Mouse (Mus musculus): ENCODE data around the gene Adcy7.
A peak's percentile ranks its signal among the peaks of the same experiment; 100 is the strongest.

Gene Adcy7

DNA sequence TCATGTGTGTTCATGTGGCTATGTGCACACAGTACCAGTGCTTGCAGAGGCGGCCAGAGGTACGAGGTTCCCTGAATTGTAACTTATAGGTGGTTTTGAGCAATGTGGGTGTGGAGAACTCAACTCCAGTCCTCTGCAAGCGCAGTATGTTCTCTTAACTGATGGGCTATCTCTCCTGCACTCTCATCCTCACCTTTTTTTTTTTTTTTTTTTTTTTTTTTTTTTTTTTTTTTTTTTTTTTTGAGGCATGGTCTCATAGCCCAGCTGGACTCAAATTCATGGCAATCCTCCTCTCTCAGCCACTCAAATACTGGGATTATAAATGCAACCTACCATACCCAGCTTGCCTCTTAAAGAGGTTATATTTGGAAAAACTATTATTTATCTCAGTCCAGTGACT lies 58.6 kb downstream of the Adcy7 start:
- DNase-seq (ENCODE audit: low spot score in 2 of 2) = no peak

DNA sequence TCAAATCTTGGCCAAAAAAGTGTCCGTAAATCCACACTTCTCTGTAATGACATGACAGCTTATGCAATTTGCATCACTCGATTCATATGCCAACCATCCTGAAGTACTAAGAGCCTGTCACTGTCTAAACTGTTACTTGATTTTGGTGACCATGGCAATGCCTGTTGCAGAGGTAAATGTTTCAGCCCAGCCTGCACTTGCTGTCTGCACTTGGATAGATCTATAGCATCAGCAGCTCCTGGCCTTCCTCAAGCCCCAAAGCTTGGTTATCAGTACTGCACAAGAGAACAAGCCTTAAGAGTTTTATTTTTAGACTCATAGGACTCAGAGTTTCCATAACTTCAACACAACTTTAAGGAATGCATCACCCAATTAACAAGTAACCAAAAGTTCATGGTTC lies 62.2 kb downstream of the Adcy7 start:
- no peak for DNase-seq (ENCODE audit: low spot score in 2 of 2)

DNA sequence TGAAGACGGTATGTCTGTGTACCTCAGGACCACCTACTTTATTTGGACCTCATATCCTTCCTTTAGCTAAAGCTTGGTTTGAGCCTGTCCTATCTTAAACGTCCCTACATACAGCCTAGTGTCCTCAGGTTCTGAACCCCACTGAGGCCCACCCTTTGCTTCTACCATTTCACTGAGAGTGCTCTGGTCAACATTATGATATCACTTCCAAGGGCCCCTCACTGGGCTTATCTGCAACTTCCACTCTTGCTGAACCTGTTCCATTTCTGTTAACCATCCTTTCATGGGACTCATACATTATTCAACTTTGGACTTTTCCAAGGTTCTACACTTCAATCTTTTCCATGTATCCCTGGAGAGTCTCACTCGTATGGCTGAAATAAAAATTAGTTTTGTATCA lies 62.8 kb downstream of the Adcy7 start:
- no peak for DNase-seq (ENCODE audit: low spot score in 2 of 2)

DNA sequence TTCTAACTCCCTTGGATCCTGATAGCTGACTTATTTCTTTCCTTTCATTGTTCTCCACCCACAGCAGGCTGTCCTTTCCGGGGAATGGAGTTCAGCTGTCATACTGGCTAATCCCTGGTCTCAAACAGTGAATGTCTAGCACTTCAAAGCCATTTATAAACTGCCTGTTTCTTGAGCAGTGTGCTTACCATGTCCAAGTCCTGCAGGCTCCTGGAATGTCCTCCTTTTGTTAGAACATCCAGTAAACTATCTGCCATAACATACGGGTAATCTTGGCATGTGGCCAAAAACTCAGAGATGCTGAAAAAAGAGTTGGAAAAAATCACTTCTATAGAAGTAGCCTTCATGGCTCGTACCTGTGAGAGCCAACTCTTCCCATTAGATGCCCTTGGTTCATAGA lies 67.0 kb downstream of the Adcy7 start:
- no peak for DNase-seq (ENCODE audit: low spot score in 2 of 2)

DNA sequence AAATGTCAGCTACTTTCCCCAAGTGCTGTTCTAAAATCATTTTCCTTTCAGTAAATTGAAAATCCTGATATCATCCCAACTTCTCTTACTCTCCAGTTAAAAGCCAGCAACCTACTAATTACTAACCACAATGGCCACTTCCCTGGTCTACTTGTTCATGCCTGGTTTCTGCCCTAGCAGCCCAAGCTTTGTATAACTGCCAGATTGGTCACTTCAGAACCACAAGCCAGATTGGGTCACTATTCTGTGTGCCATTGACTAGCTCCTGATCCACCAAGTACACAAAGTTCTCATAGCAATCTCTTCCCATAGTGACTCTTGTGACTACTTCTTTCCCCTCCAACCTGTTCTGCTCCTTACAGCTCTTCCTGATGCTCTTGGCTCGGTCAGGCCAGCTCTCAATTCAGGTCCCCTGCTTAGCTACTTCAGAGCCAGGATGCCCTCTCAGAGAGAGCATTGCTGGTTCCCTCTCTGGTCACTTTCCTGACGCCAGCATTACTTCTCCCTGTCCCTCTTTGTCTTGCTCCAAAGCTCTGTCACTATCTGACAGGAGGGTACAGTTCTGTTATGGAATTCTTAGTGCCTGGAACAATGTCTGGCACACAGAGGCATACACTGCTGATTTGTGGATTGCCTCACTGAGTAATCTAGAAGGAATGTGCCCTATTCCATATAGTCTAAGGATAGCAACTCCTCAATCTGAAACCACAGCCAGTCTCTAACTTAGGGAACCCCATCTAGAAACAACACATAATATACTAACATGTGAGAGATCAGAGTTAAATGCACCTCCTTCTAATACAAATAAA lies 67.9 kb downstream of the Adcy7 start:
- no peak for DNase-seq (ENCODE audit: low spot score in 2 of 2)

DNA sequence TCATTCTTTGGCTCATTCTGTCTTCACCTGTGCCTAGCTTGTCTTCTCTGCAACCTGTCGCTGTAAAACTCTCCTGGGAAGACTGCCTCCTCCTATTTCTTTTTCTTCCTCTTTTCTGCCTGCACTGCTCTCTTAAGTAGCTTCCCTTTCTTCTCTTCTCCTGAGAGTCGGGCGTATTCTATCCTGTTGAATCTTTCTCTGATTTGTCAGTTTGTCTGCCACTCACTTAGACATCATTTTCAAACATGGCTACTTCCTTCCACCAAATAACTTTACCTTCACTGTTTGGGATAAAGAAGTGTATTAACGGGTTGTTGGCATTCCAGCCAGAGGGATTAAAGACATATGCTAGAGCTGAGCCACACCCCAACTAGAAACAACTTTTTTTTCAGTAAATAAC lies 69.8 kb downstream of the Adcy7 start:
- DNase-seq (ENCODE audit: low spot score in 2 of 2) = no peak

DNA sequence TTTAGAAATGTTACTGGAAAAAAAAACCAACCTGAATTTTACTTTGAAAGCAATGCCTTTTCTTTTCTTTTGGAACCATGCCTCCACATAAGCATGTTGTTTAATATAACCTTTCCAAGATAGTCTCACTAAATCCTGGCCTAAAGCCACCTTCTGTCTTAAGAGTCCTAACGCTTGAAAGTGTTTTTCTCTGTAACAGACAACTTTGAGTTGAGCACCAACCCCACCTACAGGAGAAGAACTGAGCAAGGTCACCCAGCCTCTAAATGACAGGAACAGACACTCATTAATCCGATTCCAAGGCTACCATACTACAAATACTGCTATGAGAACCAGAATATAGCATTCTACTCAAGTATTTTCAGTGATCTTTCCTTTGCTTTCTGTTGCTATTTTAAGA lies 76.8 kb downstream of the Adcy7 start:
- DNase-seq (ENCODE audit: low spot score in 2 of 2) = no peak

DNA sequence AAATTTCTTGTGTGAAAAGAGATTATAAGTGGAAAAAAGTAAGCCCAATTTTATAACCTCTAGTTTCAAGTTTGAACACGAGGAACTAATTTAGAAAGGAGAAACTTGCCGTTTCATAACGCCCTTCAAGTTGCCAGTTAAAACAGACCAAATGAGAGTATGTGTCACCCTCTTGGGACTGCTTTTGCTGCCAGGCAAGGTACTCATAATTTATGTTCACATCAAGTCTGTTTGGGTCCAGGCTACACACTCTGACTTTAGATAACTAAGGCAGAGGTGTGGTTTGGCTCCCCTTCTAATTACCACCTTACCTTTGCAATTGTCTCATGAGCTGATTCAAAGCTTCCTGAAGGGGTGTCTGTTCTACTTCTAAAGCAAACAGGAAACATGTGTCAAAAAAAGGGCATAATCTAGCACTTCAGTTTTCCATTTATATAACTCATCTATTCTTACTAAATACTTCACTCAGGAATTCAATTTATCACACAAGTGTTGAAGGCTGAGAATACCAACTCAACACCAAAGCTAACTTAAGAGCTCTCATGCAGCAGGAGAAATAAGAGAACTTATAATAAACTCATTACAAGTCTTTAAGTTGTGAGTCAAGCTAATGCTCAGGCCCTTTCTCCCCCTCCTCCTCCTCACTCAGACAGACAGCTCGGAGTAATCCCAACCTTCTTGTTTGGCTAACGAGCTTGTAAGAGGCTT lies 85.2 kb downstream of the Adcy7 start:
- no peak for DNase-seq (ENCODE audit: low spot score in 2 of 2)

DNA sequence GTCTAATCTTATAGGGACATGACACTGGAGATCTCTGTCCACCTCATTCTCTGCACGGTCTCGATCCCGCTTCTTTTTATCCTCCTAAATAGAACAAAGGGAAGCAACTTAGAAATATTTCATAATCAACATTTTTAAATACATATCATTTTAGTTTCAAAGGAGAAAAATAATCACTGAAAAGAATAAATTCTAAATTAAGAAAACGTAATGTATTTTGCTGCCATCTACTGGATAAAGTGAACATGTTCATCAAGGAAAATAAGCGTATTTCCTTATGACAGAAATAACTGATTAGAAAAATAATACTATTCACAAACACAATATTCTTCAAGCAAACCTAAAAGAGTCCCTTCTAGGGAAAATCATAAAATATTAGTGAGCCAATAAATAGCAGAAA lies 85.7 kb downstream of the Adcy7 start:
- DNase-seq (ENCODE audit: low spot score in 2 of 2) = no peak

DNA sequence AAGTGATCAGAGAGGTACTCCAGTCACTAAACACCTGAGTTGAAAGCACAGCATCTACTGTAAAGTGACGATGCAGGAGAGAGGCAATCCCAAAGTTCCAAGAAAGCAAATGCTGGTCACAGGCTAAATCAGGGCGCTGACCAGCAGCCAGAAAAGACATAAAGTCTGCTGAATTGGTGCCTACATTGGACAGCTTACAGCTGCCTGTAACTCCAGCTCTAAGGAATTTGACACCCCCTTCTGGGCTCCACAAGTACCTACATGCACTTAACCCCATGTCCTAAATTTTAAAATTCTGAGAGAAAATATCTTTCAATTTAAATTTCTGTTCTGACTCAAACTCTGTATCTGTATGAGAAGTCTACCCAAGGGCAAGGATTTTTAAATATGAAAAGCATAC lies 87.8 kb downstream of the Adcy7 start:
- DNase-seq (ENCODE audit: low spot score in 2 of 2) = no peak

DNA sequence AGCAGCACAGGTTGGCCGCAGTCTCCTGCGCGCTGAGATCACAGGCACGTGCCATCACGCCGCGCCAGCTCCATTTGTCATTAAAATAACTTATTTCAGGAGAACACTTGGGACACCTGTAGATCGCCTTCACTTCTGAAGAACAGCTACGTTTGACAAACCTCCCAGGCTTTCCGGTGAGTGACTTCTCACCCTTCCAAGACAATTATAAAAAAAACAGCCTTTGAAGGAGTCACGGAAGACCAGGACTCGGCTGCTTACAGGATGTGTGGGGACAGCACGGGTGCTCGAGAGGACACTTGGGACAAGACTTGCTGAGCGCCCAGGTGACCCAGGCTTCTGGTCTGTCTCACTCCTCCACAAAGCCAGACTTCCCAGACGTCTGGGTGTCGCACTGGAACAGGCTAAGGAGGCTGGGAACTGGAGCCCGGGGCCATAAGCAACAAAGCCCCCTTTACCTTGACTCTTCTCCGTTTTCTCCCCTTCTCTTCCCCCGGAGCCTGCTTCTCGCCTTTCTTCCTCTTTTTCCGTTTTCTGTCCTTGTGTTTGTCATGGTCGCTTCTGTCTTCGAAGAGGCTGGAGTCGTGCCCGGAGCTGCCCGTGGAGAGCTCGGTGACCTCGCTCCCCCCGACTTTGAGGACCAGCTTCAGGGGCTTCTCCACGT lies 89.0 kb downstream of the Adcy7 start:
- no peak for DNase-seq (ENCODE audit: low spot score in 2 of 2)

DNA sequence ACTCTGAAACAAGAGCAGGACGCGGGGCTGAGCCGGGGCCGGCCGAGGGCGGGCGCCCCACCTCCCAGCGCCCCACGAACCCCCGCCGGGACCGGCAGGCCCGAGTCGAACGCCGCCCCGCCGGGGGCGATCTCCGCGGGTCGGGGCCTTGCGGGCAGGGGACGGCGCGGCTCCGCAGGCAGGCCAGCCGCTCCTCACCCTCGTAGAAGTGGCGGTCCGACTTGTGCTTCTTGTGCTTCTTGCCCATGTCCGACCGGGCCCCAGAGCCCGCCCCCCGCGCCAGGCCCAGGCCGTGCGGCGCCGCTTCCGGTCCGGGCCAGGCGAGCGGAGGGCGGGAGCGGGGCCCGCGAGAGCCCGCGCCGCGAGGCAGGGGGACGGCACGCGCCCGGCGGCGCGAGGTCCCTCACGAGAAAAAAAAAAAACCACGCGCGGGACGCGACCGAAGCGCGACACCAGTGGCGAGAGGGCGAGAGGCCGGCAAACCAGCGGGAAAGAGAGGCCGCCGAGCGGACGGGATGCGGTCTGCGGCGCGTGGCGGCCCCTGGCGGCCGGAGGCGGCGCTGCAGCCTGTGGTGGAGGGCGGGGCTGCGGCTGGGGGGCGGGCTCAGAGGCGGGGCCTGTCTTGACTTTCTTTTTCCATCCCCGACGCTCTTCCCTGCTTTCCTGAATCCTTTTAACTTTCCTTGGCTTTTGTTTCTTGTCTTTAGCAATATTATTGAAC lies 89.7 kb downstream of the Adcy7 start, which contains the start of gene Brd7:
Brd7 (minus strand) TSS at position 487 of the 721 bp plus-strand sequence.
- DNase-seq (ENCODE audit: low spot score in 2 of 2) = peak; percentile 85 to 87

DNA sequence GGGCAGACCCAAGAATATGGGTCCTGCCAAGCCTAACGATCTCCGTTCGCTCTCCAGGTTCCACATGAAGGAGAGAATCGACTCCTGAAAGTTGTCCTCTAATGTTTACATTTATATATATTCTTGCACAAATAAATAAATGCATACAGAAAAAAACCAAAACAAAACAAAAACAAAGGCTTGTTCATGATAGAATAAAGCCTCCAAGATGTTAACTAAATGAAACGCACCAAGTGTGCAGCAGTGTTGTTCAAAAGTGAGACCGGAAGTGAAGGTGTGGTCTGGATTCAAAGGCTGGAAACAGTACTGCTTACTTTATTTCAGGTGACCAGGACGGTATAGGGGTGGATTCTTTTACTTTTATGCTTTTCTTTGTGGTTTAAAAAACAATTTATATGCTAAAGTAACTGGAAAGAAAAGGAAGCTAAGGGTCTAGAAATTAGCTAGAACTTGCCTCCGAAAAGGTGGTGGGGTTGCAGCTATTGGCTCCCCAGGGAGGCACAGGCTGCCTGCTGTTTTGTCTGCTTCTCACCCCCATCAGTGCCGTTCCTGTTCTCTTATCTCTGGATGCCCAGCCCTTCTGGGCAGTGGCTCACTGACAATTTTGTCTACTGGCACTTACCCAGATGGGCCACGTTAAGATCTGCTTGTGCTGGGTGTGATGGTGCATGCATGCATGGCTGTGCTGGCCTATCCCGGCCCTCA lies 90.4 kb downstream of the Adcy7 start:
- peak in 1 of 2 experiments; percentile 24 for DNase-seq (ENCODE audit: low spot score in 2 of 2)

DNA sequence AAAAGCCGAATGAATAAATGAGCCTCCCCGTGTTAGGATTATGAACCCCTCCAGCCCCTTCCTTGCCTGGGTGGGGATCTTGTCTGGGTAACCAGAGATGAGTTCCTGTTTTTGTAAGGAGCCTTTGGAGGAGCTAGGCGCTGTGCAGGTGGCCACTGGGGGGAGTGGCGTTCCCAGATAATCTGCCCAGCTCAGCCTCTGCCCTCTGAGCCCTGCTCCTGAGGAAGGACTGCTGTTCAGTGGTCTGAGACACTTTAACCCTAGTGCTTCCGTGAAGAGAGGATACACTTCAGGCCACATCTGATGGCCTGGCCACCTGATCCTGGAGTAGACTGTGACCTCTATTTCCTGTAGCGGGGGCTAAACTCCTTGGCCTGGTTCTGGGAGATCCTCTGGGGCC lies 97.0 kb downstream of the Adcy7 start:
- no peak for DNase-seq (ENCODE audit: low spot score in 2 of 2)

DNA sequence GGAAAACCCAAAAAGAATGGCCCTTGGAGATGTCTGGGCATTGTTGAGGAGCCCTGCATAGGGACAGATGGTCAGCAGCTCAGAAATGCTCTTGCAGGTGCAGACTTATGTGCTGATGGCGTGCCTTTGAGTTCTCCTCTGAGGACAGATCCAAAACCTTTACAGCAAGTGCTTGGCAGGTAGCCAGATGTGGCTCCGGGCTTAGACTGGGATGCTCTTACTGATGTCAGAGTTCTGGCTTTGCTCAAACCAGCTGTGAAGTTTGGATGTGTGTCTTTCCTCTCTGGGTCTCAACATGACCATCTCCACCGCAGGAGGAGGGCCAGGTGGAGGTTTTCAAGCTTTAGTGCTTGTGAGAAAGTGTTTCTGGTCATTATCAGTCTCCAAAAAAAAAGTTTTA lies 97.6 kb downstream of the Adcy7 start:
- DNase-seq (ENCODE audit: low spot score in 2 of 2) = no peak

DNA sequence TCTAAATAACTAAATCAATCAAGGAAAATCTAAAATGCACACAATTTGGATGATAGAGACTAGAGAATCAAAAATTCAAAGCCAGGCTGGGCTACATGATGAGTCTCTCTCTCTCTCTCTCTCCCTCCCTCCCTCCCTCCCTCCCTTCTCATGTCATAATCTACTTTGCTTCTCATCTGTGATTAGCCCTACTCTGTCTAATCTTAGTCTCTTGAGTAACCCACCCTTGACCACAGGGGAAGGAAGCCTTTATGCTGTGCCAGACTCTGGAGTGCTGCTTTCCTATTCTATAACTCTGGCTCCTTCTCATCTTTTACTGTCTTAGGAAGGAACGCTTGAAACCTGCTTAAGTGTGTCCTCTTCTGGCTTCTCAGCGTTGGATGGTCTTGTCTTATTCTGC lies 99.3 kb downstream of the Adcy7 start:
- DNase-seq (ENCODE audit: low spot score in 2 of 2) = no peak

DNA sequence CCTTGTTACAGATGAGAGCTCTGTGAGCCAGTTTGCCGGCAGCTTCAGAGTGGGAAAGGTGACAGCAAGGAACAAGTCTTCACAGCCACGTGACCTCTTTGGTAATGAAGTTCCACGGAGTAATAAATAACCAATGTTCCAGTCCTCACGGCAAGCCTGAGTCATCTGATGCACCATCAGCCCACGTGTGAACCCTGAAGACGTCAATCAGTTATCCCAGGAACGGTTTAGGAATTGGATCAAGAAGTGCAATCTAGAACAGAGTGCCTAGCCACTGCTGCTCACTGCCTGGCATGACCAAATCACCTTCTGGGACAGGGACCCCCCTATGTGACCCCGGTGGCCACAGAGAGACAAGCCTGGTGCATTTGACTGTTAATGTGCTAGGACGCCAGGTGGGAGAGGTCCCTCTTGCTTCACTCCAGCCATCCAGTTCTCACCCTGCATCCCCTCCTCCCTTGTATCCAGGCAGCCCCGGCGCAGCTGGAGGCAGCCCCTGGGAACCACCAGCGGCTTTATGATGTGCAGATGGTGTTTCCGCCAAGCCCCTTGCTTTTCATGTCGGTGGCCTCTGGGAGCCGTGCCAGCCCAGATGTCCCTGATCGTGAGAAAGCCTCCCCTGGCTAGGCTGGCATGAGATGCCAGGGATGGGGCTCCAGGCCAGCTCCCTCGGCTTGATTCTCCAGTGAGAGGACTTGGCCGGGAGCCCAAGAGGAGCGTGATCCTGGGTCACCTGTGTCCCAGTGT lies 104.8 kb downstream of the Adcy7 start:
- DNase-seq (ENCODE audit: low spot score in 2 of 2) = peak in 1 of 2 experiments; percentile 22
